Mouse (Mus musculus): ENCODE measurements around the gene Arpc5. TPM values are rescaled to one million over a fixed set of nuclear protein-coding genes. Genes with fewer than 3 reads are reported as not detected.

The Arpc5 gene
- polyA plus RNA-seq, 1 experiment = 187 TPM

DNA sequence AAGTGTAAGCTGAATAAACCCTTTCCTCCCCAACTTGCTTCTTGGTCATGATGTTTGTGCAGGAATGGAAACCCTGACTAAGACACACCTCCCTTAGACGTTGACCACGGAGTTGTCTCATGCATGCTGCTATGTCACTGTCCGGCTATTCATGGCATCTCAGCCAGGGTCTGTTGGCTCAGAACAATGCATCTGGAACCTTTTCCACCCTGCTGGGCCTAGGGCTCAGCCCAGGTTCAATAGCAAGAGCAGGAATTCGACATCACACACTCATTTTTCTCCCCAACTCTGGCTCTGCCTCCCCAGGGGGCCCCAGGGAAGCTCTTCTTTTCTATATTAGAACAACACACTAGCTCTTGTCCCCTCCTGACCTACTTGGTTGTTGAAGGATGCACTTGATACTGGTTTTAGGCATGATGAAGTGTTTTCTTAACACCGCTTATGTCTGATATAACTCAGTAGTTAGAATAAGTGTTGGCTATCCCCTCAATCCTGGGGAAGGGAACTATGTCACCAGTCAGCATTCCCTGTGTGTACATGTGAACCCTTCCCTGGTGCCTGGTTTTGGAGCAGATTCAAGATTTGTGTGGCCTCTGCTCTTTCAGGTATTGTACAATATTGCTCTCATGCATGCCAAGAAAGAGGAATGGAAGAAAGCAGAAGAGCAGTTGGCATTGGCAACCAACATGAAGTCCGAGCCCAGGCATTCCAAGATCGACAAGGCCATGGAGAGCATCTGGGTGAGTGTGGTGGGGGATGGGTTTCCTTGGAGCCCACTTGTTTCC is 54.8 kb downstream of the Arpc5 start:
- no peak for DNase-seq (ENCODE audit: low read depth)

DNA sequence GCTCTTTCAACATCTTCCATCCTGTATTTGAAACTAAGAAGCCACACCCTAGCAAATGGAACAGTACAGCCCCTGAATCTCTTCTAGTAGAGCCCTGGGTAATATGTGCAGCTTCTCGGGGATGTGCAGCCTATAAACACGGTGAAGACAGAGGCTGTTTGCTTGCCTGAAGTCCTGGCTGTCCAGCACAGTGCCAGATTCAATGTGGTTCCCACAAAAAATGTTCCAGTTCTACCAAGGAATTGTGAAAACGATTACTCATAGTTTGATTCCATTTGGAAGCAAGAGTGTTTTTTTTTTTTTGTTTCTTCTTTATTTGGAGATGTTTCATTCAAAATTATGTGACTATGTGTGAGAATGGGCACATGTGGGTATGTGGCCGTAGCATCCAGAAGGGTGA is 55.4 kb downstream of the Arpc5 start:
- no peak for DNase-seq (ENCODE audit: low read depth)
- no peak for TF ChIP-seq POLR2A (IDR thresholded peaks at IDR 0.05; ENCODE audit: borderline replicate concordance, extremely low read depth, insufficient read depth, insufficient read length, poor library complexity, severe bottlenecking)
- TF ChIP-seq CTCF (IDR thresholded peaks at IDR 0.05; ENCODE audit: borderline replicate concordance, extremely low read depth, insufficient read depth, insufficient read length) = no peak

More for the DNA sequence above, 54.8 kb downstream of the Arpc5 start:
- TF ChIP-seq CTCF (IDR thresholded peaks at IDR 0.05; ENCODE audit: borderline replicate concordance, extremely low read depth, insufficient read depth, insufficient read length) (no peak), POLR2A (IDR thresholded peaks at IDR 0.05; ENCODE audit: borderline replicate concordance, extremely low read depth, insufficient read depth, insufficient read length, poor library complexity, severe bottlenecking) (no peak)

GRCm38 (mm10) chr1:152824206-152824605 is 57.9 kb downstream of the Arpc5 start:
- TF ChIP-seq POLR2A (IDR thresholded peaks at IDR 0.05; ENCODE audit: borderline replicate concordance, extremely low read depth, insufficient read depth, insufficient read length, poor library complexity, severe bottlenecking) (no peak), CTCF (IDR thresholded peaks at IDR 0.05; ENCODE audit: borderline replicate concordance, extremely low read depth, insufficient read depth, insufficient read length) (no peak)
- no peak for DNase-seq (ENCODE audit: low read depth)

Other genes starting within 250 kb of the Arpc5 start
- gene Apobec4, start 16.0 kb upstream of the Arpc5 start, polyA plus RNA-seq (2012; rRNA removed) = not detected in 2 replicates
- gene Rgl1, start 191 bp upstream of the Arpc5 start, polyA plus RNA-seq (2012; rRNA removed) = 11.5 and 14.1 TPM in 2 replicates
- 2.3 and 2.6 TPM in 2 replicates for gene Ncf2, start 33.7 kb downstream of the Arpc5 start, polyA plus RNA-seq (2012; rRNA removed)
- 43.1 and 53.7 TPM in 2 replicates for gene Smg7, start 136.1 kb downstream of the Arpc5 start, polyA plus RNA-seq (2012; rRNA removed)
- 59.3 and 82.4 TPM in 2 replicates for gene Nmnat2, start 188.5 kb downstream of the Arpc5 start, polyA plus RNA-seq (2012; rRNA removed)

All from brain, embryonic 14.5 days (tissue).